Comparison of ENCODE assay signal across 7 mouse cellular contexts in the genomic region with DNA sequence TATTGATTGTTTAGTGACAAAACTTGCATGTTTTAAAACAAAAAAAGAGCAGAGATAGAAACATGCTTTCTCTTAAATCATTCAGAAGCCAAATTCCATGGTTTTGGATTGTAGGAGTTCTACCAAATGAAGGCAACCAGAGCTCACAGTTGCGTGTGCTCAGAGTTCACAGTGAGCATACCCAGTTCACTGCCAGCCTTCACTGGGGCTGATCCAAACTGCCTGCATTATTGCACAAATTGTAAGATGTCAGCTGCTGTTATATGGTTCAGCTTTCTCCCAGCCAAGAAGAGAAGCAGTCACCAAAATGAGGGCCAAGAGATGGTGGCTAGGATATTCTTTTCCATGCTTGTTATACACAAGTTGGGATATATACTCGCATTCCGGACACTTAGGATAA.
"Had no signal": no experiment of that assay in that cellular context is flagged by ENCODE, and none has a peak within 500 bp of the region (broad histone marks: within the 10 kb centered on the region; RNA-seq: fewer than 3 reads in every experiment).

No protein-coding gene starts in this region.

- DNase-seq: kidney, adult 9 months; kidney, postnatal 4 days; lung, adult 2 months; lung, postnatal 36 days; right cerebral cortex, postnatal 14 days; thymus, adult 2 months; thymus, postnatal 25 days had no signal
